Mouse (Mus musculus): ENCODE results near the gene Tox2.

The Tox2 gene

DNA sequence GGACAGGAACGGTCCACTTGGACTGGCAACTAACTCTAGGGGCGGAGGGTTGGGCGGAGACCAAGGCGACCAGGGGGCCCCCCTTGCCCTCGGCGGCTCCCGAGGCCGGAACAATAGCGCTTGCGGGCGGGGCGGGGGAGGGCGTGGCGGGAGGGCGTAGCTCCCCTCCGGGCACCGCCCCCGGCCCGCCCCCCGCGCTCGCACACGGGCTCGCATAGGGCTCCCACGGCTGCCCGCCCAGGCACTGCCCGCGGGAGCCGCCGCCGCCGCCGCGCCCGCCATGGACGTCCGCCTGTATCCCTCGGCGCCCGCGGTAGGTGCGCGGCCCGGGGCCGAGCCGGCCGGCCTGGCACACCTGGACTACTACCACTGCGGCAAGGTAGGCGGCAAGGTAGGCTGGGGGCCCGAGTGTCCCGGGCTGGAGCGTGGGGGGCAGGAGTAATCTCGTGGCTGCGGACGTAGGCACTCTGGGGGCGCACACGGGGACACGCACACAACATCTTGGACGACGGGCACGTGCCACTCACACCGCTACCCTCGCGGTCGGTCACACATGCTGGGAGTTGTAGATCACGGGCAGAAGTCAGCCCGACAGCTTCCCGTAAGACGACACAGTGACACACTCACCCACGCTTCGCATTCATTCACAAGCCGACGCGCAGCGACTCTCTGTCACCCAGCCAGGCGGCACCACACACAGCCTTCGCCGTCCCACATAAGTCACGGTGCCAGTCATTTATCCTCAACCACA is at the start of gene Tox2:
Gene Tox2, plus strand, starts transcription at position 242 of the 751 bp plus-strand sequence.
- DNase-seq (ENCODE audit: low read depth in 1 of 2, low spot score in 2 of 2): peak in 1 of 2 experiments; percentile 1

DNA sequence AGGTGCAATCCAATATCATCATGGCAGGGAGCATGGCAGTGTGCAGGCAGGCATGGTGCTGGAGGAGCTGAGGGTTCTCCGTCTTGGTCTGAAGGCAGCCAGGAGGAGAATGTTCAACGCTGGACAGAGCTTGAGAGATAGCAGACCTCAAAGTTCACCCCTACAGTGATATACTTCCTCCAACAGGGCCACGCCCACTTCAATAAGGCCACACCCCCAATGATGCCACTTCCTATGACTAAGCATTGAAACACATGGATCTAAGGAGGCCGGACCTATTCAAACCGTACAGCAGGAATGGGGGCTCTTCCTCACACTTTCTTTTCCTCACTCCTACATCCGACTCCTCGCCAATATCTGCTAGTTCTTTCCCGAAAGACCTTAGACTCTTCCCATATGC is 48.3 kb upstream of the Tox2 start:
- DNase-seq (ENCODE audit: low read depth in 1 of 2, low spot score in 2 of 2): no peak

DNA sequence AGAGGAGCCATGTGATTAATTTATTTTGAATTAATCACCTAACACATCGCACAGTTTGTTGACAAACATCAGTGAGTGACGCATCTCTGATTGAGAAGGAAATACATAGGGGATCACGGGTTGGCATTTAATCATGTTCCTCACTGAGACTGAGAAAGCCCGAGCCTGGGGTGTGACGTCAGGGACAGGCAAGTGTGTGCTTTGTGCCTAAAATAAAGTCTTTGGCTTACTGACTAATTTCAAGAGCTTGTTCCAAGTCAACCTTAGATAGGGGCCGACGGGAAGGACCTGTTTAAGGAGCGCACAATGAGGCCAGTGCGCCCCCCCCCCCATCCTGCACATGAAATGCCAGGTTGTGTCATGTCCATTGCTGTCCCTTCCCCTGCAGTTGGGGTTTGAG is 43.9 kb upstream of the Tox2 start:
- DNase-seq (ENCODE audit: low read depth in 1 of 2, low spot score in 2 of 2): no peak

DNA sequence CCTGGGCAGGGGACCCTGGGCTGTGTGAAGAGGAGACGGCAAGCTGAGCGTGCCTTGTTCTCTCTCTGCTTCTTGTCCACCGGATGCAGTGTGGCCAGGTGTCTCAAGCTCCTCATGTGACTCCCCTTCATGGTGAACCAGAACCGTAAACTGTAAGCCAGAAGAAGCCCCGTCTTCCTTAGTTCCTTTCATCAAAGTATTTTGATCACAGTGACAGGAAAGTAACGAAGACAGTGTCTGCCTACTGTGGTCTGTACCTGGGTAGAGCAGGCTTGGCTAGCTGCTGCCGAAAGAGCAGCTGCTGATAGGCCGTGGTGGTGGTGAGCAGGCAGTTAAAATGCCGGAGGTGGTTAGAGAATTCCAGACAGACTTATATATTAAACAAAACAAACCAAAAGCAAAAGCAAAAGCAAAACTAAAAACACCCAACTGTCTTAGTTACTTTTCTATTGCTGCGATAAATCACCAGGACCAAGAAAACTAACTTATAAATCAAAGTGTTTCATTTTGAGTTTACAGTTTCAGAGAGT is 38.4 kb upstream of the Tox2 start:
- no peak for DNase-seq (ENCODE audit: low read depth in 1 of 2, low spot score in 2 of 2)

DNA sequence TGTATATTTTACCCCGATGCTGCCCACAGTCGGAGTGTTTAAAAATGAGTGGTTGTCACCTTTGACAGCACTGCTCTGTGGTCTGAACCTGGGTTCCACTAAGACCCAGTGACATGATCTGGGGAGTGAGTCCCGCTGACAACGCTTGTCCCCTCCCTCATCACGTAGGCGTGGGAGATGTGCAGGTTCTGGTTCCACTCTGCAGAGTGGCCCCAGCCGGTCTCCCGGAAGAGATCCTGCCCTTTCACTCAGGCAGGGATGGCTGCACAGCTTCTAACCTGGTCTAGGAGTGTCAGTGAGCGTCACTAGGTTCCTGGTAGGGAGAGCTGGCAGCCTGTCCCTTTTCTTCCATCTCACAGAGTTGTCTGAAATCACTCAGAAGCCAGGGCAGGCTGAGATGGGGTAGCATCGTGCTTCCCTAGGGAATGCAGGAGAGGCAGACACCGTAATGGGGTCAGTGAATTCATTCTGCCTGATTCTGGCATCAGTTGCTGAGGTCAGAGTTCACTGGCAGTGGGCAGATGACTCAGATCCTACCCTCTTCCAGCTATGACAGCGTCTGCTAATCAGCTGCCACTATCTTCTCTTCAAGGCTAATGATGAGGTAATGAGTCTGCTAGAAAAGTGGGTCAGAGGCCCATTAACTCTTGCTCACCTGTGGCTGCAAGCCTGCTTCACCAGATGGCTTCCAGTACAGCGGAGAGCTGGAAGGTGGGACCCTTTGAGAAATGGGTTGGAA is 36.7 kb upstream of the Tox2 start:
- DNase-seq (ENCODE audit: low read depth in 1 of 2, low spot score in 2 of 2): no peak

DNA sequence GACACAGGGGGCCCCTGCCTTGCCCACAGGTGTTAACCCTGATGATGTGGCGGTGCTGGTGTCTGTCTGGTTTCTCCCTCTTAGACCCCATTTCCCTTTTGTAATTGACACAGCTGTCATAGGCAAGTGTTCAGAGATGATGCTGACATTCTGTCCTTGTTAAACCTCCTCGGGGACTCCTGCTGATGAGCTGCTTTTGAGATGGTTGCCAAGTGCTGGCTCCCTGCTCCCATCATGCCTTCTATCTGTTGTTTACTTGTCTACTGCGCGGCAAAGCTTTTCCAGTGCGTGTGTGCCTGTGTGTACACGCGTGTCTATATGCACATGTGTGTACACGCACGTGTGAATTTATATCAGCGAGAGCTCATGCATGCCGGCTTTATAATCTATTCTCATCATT is 31.0 kb upstream of the Tox2 start:
- no peak for DNase-seq (ENCODE audit: low read depth in 1 of 2, low spot score in 2 of 2)

DNA sequence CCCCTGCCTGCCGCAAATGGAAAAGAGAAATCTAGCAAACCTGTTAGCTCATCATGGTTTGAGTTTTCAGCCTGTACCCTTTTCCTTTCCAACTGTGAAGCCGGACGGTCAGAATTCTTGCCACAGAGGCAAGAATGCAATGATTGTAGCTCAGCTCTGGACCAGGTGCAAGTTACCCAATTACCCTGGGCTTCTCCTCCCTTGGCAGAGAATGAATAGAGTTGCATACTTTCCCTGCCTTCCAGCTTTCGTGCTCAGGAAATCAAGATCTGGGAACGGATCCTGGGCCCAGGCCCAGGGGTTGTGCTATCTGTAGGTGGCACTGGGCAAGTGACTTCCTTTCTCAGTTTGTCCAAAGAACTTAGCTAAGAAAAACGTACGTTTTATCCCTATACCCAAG is 28.9 kb upstream of the Tox2 start:
- DNase-seq (ENCODE audit: low read depth in 1 of 2, low spot score in 2 of 2): no peak

DNA sequence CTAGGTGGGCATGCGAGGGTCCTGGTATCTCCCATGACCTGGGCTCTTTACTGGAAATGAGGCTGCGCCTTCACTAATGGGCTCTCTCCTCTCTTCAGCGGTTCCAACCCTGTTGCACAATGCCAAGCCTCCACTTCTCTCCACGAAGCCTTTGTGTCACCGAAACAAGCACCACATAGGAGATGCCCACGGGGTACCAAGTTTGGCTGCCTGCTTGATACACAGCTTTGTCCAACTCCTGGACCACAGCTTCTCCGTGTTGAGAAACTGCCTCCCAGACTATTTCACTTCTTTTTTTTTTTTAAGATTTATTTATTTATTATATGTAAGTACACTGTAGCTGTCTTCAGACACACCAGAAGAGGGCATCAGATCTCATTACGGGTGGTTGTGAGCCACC is 27.1 kb upstream of the Tox2 start:
- no peak for DNase-seq (ENCODE audit: low read depth in 1 of 2, low spot score in 2 of 2)

DNA sequence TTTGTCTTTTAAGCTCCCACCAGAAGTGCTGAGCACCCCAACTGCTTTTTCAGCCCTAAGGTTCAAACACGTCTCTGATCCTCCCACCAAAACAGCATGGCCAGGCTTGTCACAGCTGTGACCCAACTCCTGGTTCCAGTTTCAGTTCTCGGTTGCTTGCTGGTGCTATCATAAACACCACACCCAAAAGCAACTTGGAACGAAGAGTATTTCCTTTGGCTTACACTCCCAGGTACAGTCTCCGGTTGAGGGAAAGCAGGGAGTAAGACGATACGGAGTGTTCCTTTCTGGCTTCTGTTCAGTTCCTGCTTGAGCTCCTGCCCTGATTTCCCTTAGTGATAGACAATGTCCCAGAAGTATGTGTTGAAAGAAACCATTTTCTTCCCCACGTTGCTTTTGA is 26.4 kb upstream of the Tox2 start:
- DNase-seq (ENCODE audit: low read depth in 1 of 2, low spot score in 2 of 2): no peak

DNA sequence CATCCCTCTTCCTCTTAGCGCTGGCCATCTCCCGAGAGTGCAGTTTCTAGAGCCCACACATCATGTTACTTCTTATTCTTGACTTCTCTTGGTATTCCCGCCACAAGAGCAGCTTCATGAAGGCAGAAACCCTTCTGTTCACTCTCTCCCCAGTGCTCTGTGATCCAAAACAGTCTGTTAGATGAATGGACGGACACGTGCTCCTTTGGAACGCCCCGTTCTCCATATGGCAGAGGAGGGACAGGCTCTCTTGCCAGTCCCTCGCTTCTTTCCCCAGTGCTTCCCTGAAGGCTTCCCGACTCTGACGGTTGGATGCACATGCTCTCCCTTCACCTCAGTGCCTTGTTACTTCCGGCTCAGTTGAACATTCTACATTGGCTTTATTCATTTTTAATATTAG is 15.4 kb upstream of the Tox2 start:
- DNase-seq (ENCODE audit: low read depth in 1 of 2, low spot score in 2 of 2): no peak

DNA sequence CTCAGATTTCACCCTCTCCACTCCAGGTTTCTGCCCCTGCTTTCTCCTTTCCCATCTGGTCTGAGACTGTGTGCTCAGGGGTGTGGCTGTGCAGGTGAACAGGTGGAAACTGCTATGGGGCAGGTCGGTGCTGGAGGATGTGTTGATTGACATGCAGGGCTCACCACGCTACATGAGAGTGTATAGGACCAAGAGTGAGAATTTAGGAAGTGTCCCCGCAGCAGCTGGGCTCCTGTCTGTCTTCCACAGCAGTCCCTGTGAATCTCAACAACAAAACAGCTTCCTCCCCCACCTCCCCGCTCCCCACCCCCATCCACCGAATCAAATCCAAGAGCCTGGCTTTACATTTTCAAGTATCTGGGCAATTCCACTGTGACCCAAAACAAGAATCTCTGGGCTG is 13.3 kb upstream of the Tox2 start:
- DNase-seq (ENCODE audit: low read depth in 1 of 2, low spot score in 2 of 2): no peak

DNA sequence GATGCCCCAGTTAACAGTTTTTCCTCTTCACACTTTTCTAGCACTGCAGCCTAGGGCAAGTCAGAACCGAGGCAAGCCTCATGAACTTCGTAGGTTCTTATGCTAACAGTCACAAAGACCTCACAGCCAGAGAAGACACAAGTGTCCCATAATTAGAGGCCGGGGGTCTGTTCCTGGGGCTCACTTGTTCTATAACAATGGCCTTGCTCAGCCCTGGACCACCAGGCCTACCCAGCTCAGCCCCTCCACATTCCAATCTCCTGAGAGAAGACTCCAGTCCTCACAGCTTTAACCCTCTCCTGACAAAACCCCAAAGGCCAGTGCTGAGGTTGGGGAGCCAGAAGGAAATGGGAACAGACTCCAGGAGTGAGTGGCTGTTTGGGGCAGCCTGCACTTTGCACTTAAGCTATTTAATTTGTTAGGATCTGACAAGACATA is 12.9 kb upstream of the Tox2 start:
- DNase-seq (ENCODE audit: low read depth in 1 of 2, low spot score in 2 of 2): no peak

DNA sequence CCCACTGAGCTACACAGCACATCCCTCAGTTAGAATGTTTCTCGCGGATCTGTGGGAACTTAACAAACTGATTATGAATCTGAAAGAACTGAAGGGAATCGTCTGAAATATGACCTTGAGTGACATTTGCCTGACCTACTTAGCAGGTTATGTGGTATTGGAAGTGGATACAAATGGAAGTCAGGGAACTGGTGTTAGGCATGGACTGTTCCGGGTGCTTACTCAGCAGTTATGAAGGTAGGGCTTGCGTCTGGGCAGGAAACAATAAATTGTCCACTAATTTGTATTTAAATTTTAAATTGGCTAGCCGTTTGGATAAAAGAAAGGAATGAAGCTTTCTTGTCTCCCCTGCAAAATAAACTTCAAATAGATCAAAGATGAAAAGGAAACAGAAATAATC is 10.4 kb upstream of the Tox2 start:
- DNase-seq (ENCODE audit: low read depth in 1 of 2, low spot score in 2 of 2): no peak

DNA sequence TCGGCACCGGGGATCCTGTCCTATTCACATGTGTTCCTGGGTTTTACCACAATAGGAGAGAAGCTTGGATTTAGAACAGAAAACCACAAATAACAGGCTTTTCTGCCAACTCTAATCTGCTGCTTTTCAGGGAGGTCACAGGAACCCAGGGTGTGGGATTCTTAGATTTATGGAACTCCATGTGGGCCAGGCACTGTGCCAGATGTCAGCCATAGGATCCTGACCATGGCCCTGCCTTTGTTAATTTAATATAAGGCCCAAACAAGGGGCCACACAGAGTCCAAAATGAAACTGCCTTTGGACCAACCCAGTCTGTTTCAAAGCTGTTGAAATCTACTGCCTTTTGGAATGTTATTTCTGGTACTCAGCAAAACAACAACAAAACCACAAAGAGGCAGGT is 8.9 kb upstream of the Tox2 start:
- DNase-seq (ENCODE audit: low read depth in 1 of 2, low spot score in 2 of 2): no peak

DNA sequence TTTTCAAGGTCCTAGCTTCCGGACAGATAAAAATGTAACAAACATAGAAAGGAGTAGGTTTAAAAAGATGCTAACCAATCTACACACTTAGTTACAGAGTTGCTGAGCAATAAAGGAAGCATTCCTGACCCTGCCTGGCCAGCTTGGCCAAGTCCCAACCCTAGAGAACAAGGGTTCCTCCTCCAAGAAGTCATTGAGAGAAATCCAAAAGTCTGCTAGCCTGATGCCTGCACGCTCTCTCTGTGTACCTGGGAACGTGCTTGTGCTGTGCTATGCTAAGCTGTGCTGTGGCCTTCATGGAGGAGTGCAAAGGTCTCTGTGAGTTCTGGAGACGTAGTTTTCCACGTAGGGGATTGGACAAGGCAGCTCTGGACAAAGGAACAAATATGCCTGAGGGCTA is 8.4 kb upstream of the Tox2 start:
- no peak for DNase-seq (ENCODE audit: low read depth in 1 of 2, low spot score in 2 of 2)

DNA sequence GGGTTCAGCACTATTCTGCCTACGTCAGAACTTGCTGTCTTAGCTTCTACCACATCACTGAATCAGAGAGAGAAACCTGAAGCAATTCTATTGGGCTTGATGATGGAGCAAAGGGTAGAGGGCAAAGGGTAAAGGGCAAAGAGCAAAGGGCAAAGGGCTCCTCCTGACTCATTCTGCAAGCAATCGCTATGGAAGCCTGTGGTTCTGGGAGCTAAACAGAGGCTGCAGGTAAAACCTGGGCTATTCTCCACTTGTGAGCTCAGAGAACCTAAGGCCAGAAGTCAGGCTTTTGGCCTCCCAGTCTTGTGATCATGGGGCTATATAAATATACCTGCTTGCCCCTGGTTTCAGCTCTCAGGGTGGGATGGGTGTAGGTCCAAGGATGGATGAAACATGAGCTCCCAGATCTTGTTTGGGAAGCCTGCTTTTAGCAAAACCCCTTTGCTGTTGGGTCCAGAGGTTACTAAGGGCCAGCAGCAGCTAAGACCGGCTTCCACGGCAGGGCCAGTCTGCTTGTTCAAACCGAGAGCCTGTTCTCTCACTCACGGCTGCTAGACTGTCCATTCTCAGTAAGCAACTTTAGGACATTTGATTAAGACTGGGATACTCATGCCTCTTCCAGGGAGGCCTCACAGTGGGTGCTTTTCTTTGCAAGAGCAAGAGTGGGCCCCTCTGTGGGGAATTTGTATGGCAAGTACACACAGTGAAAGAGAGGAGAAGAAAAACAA is 7.7 kb upstream of the Tox2 start:
- DNase-seq (ENCODE audit: low read depth in 1 of 2, low spot score in 2 of 2): no peak

DNA sequence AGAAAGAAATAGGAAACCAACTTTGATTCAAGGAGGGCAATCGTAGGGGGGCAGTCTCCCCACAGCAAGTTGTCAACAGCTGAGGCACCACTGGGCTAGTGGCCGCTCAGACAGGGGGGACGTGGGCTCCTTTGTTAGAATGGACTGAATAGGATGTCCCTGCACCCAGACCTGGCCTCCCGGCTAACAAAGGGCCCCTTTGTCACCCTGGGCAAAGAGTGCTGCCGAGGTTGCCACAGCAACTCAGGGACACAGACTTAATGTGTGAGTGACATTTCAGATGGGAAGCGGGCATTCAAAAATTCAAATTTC is 7.1 kb upstream of the Tox2 start:
- no peak for DNase-seq (ENCODE audit: low read depth in 1 of 2, low spot score in 2 of 2)

DNA sequence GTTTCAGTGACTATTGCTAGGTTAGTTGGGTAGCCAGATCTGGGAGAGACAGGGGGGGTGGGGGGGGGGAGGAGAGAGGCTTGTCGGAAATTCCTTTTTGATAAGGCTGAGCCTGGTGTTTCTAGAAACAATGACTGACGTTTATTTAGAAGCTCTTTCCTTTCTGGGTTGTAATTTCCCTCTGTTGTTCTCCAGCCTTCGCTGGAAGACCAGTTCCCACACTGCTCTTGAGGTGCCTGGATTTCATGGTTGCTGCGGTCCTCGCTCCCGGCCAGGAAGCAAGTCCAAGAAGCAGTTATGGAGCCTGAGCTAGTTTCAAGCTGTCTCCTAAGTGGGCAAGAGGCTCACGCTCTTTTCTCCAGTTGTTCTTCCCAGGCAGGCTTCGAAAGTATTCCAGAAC is 1.0 kb upstream of the Tox2 start:
- DNase-seq (ENCODE audit: low read depth in 1 of 2, low spot score in 2 of 2): no peak

DNA sequence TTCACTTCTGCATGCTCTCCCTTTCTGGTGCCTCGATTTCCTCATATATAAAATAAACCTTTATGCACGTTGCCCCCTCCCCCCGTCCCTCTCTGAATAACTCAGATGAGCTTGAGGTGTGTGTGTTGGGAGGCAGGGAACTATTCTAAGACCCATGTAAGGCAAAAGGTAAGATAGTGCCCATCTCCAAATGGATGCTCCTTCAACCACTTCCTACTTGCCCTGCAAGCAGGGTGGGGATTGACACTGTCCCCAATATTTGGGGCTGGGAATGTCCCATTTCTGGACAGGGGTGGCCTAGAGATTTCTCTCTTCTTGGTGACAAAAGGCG is 407 bp upstream of the Tox2 start:
- no peak for DNase-seq (ENCODE audit: low read depth in 1 of 2, low spot score in 2 of 2)

DNA sequence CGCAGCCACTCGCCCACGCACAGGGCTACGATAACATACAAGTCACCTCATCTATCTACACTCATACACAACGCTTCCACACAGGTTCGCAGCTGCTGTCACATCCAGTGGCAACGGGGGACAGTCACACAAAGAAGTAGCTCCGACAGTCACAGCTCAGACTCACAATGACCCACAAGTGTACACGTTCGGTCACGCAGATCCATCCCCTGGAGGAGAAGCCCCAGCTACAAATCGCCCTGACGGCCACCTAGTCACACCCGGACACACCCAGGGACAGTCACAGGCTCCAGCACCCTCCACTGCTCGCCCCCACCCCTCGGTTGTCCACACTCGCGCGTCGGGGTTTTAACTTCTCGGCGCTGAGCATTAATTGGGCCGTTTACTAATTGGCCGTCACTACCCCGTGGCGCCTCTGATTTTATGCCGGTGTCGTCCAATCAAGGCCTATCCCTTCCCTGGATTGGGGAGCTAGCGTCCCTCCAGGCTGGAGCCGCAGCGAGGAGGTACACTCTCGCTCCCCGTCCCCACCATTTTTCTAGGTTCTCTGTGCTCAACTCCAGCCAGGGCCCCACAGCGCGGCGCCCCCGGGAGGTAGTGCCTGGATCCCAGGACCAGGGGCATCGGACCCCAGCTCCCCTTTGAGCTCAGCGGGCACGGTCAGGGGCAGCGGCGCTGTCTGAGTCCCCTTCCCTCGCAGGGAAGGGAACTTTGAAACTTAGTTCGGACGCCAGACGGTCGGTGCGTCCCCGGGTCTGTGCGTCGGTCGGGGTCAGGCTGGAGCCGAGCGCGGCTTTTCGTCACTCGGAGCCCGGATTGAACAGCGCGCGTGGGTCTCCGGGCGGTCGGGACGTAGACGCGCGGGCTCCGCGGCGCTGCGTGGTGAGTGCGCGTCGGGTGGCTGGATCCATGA is 966 bp downstream of the Tox2 start:
- DNase-seq (ENCODE audit: low read depth in 1 of 2, low spot score in 2 of 2): no peak

DNA sequence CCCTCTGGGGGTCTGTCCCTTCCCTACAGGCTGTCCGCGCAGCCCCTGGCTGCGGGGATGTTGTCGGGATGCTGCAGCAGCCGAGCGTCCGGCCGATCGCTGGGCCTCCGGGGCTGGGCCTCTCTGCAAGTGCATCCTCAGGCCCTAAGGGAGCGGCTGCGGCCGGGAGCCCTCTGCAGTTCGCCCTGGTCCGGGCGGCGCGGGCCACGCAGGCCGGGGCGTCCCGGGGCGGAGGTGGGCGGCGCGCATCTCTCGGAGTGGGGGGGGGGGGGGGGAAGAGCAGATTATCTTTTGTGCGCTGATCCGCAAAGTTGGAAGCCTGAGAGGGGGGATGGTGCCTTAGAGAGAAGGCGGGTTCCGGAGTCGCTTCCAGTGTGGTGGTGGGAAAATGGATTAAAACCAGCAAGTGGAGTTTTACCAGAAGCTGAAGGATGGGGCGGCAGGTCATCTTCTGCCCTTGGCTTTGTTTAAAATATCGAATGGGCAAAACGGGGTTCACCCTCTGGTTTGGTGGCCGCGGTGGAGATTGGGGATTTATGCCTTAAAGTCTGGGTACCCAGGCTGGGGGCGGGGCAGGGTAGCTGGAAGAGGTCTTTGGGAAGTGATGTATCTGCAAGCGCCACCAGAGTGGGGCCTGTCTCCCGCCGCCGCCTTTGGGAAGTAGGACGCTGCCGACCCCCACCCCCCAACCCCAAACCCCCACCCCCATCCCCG is 1.8 kb downstream of the Tox2 start:
- DNase-seq (ENCODE audit: low read depth in 1 of 2, low spot score in 2 of 2): no peak
